Mouse (Mus musculus) intestine, embryonic 15.5 days (tissue): ENCODE results near the gene Lyrm9. TPM values are rescaled to one million over a fixed set of nuclear protein-coding genes. Genes with fewer than 3 reads are reported as not detected.

Experiments used
- ATAC-seq: fragments of 200-750 bp; cut with Nextera tagmentation; 2 replicates; pipeline ENCODE4 v1.8.0; 2017; ENCODE audit warnings: moderate TSS enrichment, moderate library complexity
- H3K27ac ChIP-seq: fragments of 300-500 bp; sonication (generic); 2 replicates; pipeline ENCODE4 v1.5.1; 2015; ENCODE audit warnings: mild to moderate bottlenecking, inconsistent platforms
- H3K27me3 ChIP-seq: fragments of 300-500 bp; sonication (generic); replicated peaks from 2 replicates; pipeline ENCODE4 v1.6.1; 2015; ENCODE audit warnings: inconsistent platforms
- H3K36me3 ChIP-seq: fragments of 300-500 bp; sonication (generic); 2 replicates; pipeline ENCODE4 v1.6.1; 2015; ENCODE audit warnings: inconsistent platforms
- H3K4me1 ChIP-seq: fragments of 300-500 bp; sonication (generic); replicated peaks from 2 replicates; pipeline ENCODE4 v1.6.1; 2015; ENCODE audit warnings: inconsistent platforms
- H3K4me2 ChIP-seq: fragments of 300-500 bp; sonication (generic); replicated peaks from 2 replicates; pipeline ENCODE4 v1.6.1; 2015; ENCODE audit warnings: mild to moderate bottlenecking, inconsistent platforms
- H3K4me3 ChIP-seq: fragments of 300-500 bp; sonication (generic); replicated peaks from 2 replicates; pipeline ENCODE4 v1.5.1; 2015; ENCODE audit warnings: inconsistent platforms
- H3K9ac ChIP-seq: fragments of 300-500 bp; sonication (generic); 2 replicates; pipeline ENCODE4 v1.6.1; 2015; ENCODE audit warnings: inconsistent platforms
- H3K9me3 ChIP-seq: fragments of 300-500 bp; sonication (generic); 2 replicates; pipeline ENCODE4 v1.6.1; 2016; ENCODE audit warnings: inconsistent platforms
- WGBS: fragments of 180-500 bp; shearing (Covaris S2); methylation state at CpG from one replicate; pipeline ENCODE4 v1.1.7; 2015; 5-methylcytosine and 5-hydroxymethylcytosine counted together
- polyA plus RNA-seq: library from polyadenylated mRNA; unstranded; fragments of >200 nt; fragmentation: Nextera tagmentation; extraction: Ambion mirVana; gene quantifications from 2 replicates; pipeline ENCODE4 v1.2.1, GENCODE M21; 2015

Lyrm9 gene
- polyA plus RNA-seq: 15.9 and 17.9 TPM in 2 replicates

DNA sequence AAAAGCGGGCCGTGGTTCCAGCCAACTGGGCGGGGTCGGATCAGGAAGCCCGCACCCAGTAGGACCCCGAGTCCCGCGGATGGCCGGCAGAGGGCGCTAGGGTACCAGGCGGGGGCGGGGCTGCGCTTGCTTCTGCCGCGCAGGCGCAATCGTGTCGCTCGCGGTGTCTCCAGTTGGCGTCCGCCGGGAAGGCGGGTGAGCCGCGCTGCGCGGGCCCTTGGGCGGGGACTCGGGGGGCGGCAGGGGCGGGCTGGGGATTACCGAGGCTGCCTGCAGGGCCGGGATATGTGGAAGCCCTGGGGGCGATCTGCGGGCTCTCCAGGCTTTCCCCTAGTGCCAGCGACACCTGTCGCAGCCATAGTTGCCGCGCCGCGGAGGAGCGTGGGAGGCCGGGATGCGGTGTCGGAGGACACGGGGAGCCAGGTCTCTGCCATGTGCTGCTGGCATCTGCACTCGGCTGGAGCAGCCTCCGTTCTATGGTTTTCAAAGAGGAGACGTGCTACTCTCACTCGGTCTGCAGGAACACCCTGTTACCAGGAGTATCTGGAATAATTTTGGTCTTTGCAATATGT lies at the start of gene Lyrm9:
TSS of gene Lyrm9 (plus strand) at position 143 of the 572 bp plus-strand sequence.
- H3K9me3 ChIP-seq: no peaks in the 10 kb centered on the region
- under 1% methylated on average over 51 of the region's 51 CpGs for WGBS
- ATAC-seq: peak; percentile 88
- H3K9ac ChIP-seq: peak within 1 kb of the TSS; percentile 70
- H3K36me3 ChIP-seq: no peaks in the 10 kb centered on the region
- H3K27me3 ChIP-seq: no peaks in the 10 kb centered on the region
- peak within 1 kb of the TSS; percentile 89 for H3K4me2 ChIP-seq
- peaks cover 11% of the 10 kb centered on the region; the same call in 1 of the 2 replicates for H3K4me1 ChIP-seq
- H3K4me3 ChIP-seq: peak within 1 kb of the TSS; percentile 70
- peak within 1 kb of the TSS; percentile 44; the same call in 1 of the 2 replicates for H3K27ac ChIP-seq

DNA sequence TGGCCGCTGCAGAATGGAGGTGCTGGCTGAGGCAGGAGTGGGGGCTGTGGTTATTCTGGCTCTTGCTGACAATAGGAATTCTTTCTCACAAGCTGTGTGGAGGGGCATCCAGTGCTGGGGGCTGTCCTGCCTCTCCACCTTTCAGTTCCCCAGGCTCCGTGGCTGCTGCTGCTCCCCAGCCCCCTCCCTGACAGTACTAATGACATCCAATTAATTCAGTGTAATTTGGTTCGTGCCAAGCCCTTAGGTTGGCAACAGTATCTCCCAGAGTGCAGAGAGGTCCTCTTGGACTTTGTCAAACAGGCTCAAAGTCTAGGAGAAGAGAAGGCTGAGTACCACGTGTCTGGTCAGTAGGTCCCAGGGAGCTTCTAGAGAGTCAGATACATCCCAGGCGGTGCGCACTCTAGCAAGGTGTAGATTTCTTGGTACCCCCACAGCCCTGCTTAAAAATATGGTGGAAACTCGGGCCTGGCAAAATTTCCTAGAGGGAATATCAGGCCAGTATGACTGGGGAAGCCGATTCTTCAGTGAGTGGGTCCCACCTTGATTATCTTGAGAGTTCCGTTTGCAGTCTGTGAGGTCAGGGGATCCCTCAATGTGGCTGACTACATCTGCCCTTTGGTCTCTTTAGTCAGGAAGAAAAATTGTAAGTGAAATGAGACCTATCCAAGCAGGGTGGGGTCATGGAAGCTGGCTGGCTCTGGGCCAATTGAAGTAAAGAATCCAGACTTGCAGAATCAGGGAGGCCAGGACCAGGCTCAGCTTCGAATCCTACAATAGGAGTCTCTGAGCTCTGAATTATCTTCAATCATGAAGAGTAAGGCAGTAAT lies 48.3 kb upstream of the Lyrm9 start:
- WGBS: 50% methylated on average over 10 of the region's 10 CpGs

DNA sequence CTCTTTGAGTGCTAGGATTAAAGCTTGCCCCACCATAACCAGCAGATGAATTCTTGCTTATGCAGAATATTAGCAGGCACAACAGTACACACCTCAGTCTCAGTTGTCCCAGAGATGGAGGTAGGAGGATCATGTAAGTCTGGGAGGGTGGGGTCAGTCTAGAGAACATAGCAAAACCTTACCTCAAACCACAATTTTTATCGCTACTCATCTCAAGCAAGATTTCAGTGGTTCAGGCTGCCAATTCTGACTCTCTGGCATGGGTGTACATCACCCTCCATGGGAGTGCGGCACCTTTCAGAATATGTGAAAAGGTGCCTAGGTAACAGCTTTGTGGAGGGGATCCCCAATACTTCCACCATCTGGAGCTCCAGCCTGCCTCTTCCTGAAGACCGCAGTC lies 46.4 kb upstream of the Lyrm9 start:
- no peak overlapping the region for H3K9ac ChIP-seq
- no peaks in the 10 kb centered on the region for H3K27me3 ChIP-seq
- H3K36me3 ChIP-seq: no peaks in the 10 kb centered on the region
- H3K27ac ChIP-seq: no peak overlapping the region
- H3K4me3 ChIP-seq: no peak overlapping the region
- H3K4me1 ChIP-seq: peaks cover 6% of the 10 kb centered on the region; the same call in 1 of the 2 replicates
- H3K9me3 ChIP-seq: no peaks in the 10 kb centered on the region
- H3K4me2 ChIP-seq: no peak overlapping the region
- 96% methylated on average over 3 of the region's 3 CpGs for WGBS
- no peak for ATAC-seq

More for the DNA sequence above, 48.3 kb upstream of the Lyrm9 start:
- Histone ChIP-seq H3K4me2 (no peak overlapping the region), H3K9me3 (no peaks in the 10 kb centered on the region), H3K27ac (no peak overlapping the region), H3K4me3 (no peak overlapping the region), H3K4me1 (peaks cover 6% of the 10 kb centered on the region; the same call in 1 of the 2 replicates), H3K36me3 (no peaks in the 10 kb centered on the region), H3K27me3 (no peaks in the 10 kb centered on the region), H3K9ac (no peak overlapping the region)
- ATAC-seq: peak; percentile 81

GRCm38 (mm10) chr11:78780571-78780970 lies 45.8 kb upstream of the Lyrm9 start:
- no peaks in the 10 kb centered on the region for H3K27me3 ChIP-seq
- H3K4me3 ChIP-seq: no peak overlapping the region
- H3K9me3 ChIP-seq: no peaks in the 10 kb centered on the region
- H3K4me2 ChIP-seq: no peak overlapping the region
- peaks cover 6% of the 10 kb centered on the region; the same call in 1 of the 2 replicates for H3K4me1 ChIP-seq
- no peak overlapping the region for H3K27ac ChIP-seq
- H3K9ac ChIP-seq: no peak overlapping the region
- H3K36me3 ChIP-seq: no peaks in the 10 kb centered on the region
- 81% methylated on average over 3 of the region's 3 CpGs for WGBS
- ATAC-seq: no peak

- 79% methylated on average over 5 of the region's 5 CpGs for WGBS
- H3K9ac ChIP-seq: no peak overlapping the region
- no peaks in the 10 kb centered on the region for H3K36me3 ChIP-seq
- no peak for ATAC-seq
- H3K9me3 ChIP-seq: no peaks in the 10 kb centered on the region
- no peak overlapping the region for H3K4me3 ChIP-seq
- H3K27me3 ChIP-seq: no peaks in the 10 kb centered on the region
- H3K27ac ChIP-seq: no peak overlapping the region
- H3K4me1 ChIP-seq: peaks cover 6% of the 10 kb centered on the region; the same call in 1 of the 2 replicates
- no peak overlapping the region for H3K4me2 ChIP-seq
Observed at GRCm38 (mm10) chr11:78782326-78782725, 44.1 kb upstream of the Lyrm9 start.

- 77% methylated on average over 9 of the region's 9 CpGs for WGBS
Observed at GRCm38 (mm10) chr11:78782791-78783347, 43.5 kb upstream of the Lyrm9 start.

DNA sequence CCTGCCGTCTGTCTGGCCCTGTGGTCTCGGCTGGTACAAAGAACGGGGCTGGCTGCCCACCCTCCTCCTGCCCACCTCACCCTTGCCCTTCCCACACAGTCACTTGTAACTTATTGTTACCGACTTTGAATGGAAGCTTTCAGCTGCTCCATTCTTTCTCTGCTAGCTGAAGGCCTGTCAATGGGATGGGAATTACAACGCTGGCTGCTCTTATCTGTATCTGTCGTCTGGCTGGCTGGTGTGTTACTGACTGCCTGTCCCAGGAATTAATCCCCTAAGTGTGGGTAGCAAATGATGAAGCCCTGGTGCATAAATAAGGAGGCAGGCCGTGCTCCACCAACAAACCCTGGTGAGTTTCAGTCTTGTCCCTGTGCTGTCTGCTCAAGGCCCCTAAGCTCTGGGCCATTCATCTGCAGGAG lies 40.4 kb upstream of the Lyrm9 start:
- Histone ChIP-seq H3K36me3 (no peaks in the 10 kb centered on the region), H3K27ac (no peak overlapping the region), H3K4me2 (no peak overlapping the region), H3K9ac (no peak overlapping the region), H3K4me1 (no peaks in the 10 kb centered on the region), H3K27me3 (no peaks in the 10 kb centered on the region), H3K9me3 (no peaks in the 10 kb centered on the region), H3K4me3 (no peak overlapping the region)
- 36% methylated on average over 7 of the region's 7 CpGs for WGBS
- ATAC-seq: no peak

More at GRCm38 (mm10) chr11:78782791-78783347, 43.5 kb upstream of the Lyrm9 start:
- no peaks in the 10 kb centered on the region for H3K36me3 ChIP-seq
- H3K27me3 ChIP-seq: no peaks in the 10 kb centered on the region
- H3K9ac ChIP-seq: no peak overlapping the region
- peaks cover 4% of the 10 kb centered on the region; the same call in 1 of the 2 replicates for H3K4me1 ChIP-seq
- H3K4me2 ChIP-seq: no peak overlapping the region
- no peaks in the 10 kb centered on the region for H3K9me3 ChIP-seq
- no peak overlapping the region for H3K4me3 ChIP-seq
- no peak overlapping the region for H3K27ac ChIP-seq
- ATAC-seq: no peak

- H3K27ac ChIP-seq: no peak overlapping the region
- H3K36me3 ChIP-seq: no peaks in the 10 kb centered on the region
- no peak for ATAC-seq
- WGBS: 88% methylated on average over 11 of the region's 11 CpGs
- no peak overlapping the region for H3K9ac ChIP-seq
- H3K4me2 ChIP-seq: no peak overlapping the region
- H3K4me1 ChIP-seq: no peaks in the 10 kb centered on the region; the same call in 1 of the 2 replicates
- H3K9me3 ChIP-seq: no peaks in the 10 kb centered on the region
- no peaks in the 10 kb centered on the region for H3K27me3 ChIP-seq
- no peak overlapping the region for H3K4me3 ChIP-seq
Observed at GRCm38 (mm10) chr11:78789370-78790060, 36.9 kb upstream of the Lyrm9 start.

- H3K9ac ChIP-seq: no peak overlapping the region
- 37% methylated on average over 4 of the region's 4 CpGs for WGBS
- no peak overlapping the region for H3K4me2 ChIP-seq
- no peaks in the 10 kb centered on the region for H3K9me3 ChIP-seq
- no peaks in the 10 kb centered on the region; the same call in 1 of the 2 replicates for H3K4me1 ChIP-seq
- H3K27me3 ChIP-seq: no peaks in the 10 kb centered on the region
- no peak overlapping the region for H3K4me3 ChIP-seq
- ATAC-seq: 0 out of 2 replicates have a peak, but pooled peaks have one; percentile 43
- no peaks in the 10 kb centered on the region for H3K36me3 ChIP-seq
- H3K27ac ChIP-seq: no peak overlapping the region
Observed at GRCm38 (mm10) chr11:78791582-78791981, 34.8 kb upstream of the Lyrm9 start.

GRCm38 (mm10) chr11:78792055-78792454 lies 34.3 kb upstream of the Lyrm9 start:
- H3K27ac ChIP-seq: no peak overlapping the region
- no peak for ATAC-seq
- H3K4me2 ChIP-seq: no peak overlapping the region
- no peak overlapping the region for H3K9ac ChIP-seq
- no peak overlapping the region for H3K4me3 ChIP-seq
- WGBS: 67% methylated on average over 5 of the region's 5 CpGs
- no peaks in the 10 kb centered on the region for H3K36me3 ChIP-seq
- no peaks in the 10 kb centered on the region for H3K9me3 ChIP-seq
- H3K4me1 ChIP-seq: no peaks in the 10 kb centered on the region; the same call in 1 of the 2 replicates
- H3K27me3 ChIP-seq: no peaks in the 10 kb centered on the region

DNA sequence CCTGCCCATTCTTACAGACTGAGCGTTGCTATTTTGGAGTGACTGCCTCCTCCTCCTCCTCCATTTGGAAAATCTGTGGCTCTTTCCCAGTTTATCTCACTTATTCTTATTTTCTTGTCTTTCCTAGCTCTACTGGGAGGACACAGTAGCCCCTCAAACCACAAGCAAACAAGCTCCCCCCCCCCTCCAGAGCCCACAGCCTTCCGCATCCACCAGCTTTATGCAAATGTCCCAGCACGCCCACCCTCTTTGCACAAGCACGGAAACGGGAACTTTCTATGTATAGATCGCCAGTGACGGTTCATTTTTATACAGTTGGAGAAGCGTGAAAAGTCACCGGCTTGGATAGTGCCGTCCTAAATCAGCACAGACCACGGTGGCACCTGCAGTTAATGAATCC lies 33.9 kb upstream of the Lyrm9 start:
- ATAC-seq: no peak
- WGBS: 47% methylated on average over 11 of the region's 11 CpGs
- no peak overlapping the region for H3K27ac ChIP-seq
- no peaks in the 10 kb centered on the region for H3K36me3 ChIP-seq
- no peaks in the 10 kb centered on the region; the same call in 1 of the 2 replicates for H3K4me1 ChIP-seq
- H3K9me3 ChIP-seq: no peaks in the 10 kb centered on the region
- H3K9ac ChIP-seq: no peak overlapping the region
- no peak overlapping the region for H3K4me3 ChIP-seq
- no peaks in the 10 kb centered on the region for H3K27me3 ChIP-seq
- H3K4me2 ChIP-seq: peak overlapping the region; percentile 33; the same call in 1 of the 2 replicates

- 78% methylated on average over 11 of the region's 11 CpGs for WGBS
- Histone ChIP-seq H3K27me3 (no peaks in the 10 kb centered on the region), H3K27ac (no peak overlapping the region), H3K4me2 (no peak overlapping the region), H3K4me1 (no peaks in the 10 kb centered on the region; the same call in 1 of the 2 replicates), H3K9me3 (no peaks in the 10 kb centered on the region), H3K9ac (no peak overlapping the region), H3K4me3 (no peak overlapping the region), H3K36me3 (no peaks in the 10 kb centered on the region)
- ATAC-seq: no peak
Observed at GRCm38 (mm10) chr11:78793116-78793515, 33.3 kb upstream of the Lyrm9 start.
